Mouse (Mus musculus) cerebellum, adult (tissue): Measurements from ENCODE around the gene Syde1.

Experiments used
- ATAC-seq: cut with Nextera tagmentation; 2 replicates; pipeline ENCODE4 v1.9.2; 2017; ENCODE audit warnings: mild to moderate bottlenecking, moderate library complexity, mixed read lengths; ENCODE audit not compliant: insufficient number of reproducible peaks, low FRiP score, low TSS enrichment

Gene Syde1

GRCm38 (mm10) chr10:78576435-78577184, 15.2 kb downstream of the Syde1 start:
- no peak for ATAC-seq

DNA sequence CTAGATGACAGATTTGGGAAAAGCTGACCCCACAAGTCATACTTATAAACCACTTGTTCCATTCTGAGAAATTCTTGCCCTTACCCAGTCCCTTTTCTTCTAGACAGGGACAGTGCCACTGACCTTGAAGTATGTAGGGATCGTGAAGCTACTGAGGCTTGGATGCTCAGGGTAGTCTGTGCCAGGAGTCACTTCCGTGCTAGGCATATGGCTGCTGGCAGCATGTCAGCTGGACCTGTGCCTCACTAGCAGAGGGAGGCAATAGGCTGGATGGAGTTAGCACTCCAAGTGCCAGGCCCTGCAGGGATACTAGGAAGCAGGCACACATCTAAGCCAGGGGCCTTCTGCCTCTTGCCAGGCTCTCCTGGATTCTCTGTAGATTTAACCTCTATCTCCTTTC, 16.1 kb downstream of the Syde1 start:
- peak; percentile 59 for ATAC-seq

GRCm38 (mm10) chr10:78575105-78575632, 16.6 kb downstream of the Syde1 start:
- peak; percentile 32 for ATAC-seq

GRCm38 (mm10) chr10:78574250-78575104, 17.3 kb downstream of the Syde1 start, which contains the start of gene Ilvbl:
Gene Ilvbl (plus strand): TSS chr10:78574346.
- peak; percentile 74 for ATAC-seq

DNA sequence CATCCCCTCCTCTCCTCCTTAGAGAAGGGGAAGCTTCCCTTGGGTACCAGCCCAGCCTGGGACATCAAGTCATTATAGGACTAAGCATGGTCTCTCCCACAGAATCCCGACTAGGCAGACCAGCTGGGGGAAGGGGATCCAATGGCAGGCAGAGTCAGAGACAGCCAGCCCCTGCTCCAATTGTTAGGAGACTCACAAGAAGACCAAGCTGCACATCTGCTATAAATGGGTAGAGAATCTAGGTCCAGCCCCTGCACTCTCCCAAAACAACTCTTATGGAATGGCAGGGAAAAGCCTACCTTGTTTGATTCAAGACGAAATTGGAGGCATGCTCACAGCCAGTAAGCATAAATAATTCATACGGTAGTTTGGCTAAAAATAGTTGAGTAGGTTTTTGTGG, 18.5 kb downstream of the Syde1 start:
- no peak for ATAC-seq

DNA sequence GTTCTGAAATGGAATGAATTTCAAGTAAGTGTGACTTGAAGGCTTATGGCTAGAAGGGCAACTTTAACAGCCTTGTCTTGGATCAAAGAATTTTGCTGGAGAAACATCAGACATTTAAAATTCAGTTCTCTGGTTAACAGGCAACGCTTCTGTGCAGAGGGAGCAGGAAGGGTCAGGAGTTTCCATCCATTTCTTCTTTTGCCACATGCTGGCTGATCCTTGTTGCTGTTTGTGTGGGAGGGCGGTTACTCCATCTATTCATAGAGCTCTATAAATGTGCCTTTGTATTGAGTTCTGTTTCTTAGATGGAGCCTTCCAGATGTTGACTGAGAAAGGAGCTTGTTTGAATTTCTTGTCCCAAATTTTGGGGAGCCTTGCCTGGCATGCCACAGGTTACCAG, 20.9 kb downstream of the Syde1 start:
- ATAC-seq, result no peak

- ATAC-seq, result no peak
These were observed 21.3 kb downstream of the Syde1 start for GRCm38 (mm10) chr10:78570416-78570815.

GRCm38 (mm10) chr10:78569686-78570085, 22.1 kb downstream of the Syde1 start:
- ATAC-seq, result no peak

DNA sequence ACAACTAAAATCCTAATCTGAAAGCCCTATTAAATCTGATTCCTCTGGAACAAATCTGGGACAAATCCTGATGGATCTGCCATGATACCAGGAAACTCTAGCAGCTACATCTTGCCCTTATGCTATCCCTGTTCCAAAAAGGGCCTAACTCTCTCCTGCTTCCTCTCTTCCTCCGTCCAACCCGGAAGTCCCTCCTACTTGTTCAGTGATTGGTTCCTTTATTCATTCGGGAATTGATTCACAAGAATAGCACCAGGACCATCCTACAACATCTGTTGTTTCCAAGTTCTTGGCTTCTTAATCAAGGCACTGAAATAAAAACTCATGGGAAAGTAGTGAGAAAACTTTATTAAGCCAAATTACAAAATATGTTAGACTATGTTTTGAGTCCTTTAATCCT, 22.6 kb downstream of the Syde1 start:
- no peak for ATAC-seq

DNA sequence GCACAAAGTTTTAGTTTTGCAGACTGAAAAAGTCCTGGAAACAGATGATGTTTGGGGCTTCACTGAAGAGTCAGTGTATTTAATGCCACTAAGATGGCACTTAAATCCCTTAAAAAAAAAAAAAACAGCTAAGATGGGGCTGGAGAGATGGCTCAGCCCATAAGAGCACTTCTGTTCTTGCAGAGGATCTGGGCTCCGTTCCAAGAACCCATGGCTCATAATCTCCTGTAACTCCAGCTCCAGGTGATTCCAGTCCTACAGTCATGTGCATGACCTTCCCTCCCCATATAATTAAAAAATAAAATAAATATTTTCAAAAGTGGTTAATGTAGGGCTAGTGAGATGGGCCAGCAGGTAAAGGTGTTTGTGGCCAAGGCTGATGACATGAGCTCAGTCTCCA, 26.7 kb downstream of the Syde1 start:
- no peak for ATAC-seq

DNA sequence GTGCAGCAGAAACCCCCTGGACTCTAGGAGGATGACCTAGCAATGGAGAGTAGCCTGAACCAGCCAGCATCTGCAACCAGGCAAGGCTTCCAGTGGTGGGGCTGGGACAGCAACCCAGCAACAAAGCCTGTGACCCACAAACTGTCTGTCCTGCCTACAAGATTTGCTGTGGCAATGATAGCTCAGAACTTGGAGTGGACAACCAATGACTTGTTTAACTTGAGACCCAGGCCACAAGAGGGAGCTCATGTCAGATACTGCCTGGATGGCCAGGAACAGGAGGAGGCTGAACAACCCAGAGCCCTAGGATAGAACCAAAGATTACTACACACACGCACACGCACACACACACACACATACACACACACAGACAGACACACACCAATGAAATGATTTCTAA, 50.8 kb downstream of the Syde1 start:
- ATAC-seq, result no peak
